Mouse (Mus musculus) stomach, embryonic 15.5 days (tissue): ENCODE data around the gene Syt2. TPM values are rescaled to one million over a fixed set of nuclear protein-coding genes. Genes with fewer than 3 reads are reported as not detected.

ENCODE experiments used
- ATAC-seq: fragments of 200-750 bp; cut with Nextera tagmentation; 2 replicates; pipeline ENCODE4 v1.8.0; 2017; ENCODE audit warnings: low read depth, moderate number of reproducible peaks, moderate TSS enrichment; ENCODE audit not compliant: insufficient read depth, low FRiP score
- H3K27ac ChIP-seq: fragments of 300-500 bp; sonication (generic); 2 replicates; pipeline ENCODE4 v1.5.1; 2015; ENCODE audit warnings: mild to moderate bottlenecking, inconsistent platforms
- H3K27me3 ChIP-seq: fragments of 300-500 bp; sonication (generic); replicated peaks from 2 replicates; pipeline ENCODE4 v1.6.1; 2015; ENCODE audit warnings: inconsistent platforms
- H3K36me3 ChIP-seq: fragments of 300-500 bp; sonication (generic); 2 replicates; pipeline ENCODE4 v1.6.1; 2015; ENCODE audit warnings: inconsistent platforms
- H3K4me1 ChIP-seq: fragments of 300-500 bp; sonication (generic); 2 replicates; pipeline ENCODE4 v1.6.1; 2015; ENCODE audit warnings: inconsistent platforms
- H3K4me2 ChIP-seq: fragments of 300-500 bp; sonication (generic); 2 replicates; pipeline ENCODE4 v1.6.1; 2015; ENCODE audit warnings: mild to moderate bottlenecking, inconsistent platforms
- H3K4me3 ChIP-seq: fragments of 300-500 bp; sonication (generic); replicated peaks from 2 replicates; pipeline ENCODE4 v1.5.1; 2015; ENCODE audit warnings: inconsistent platforms
- H3K9ac ChIP-seq: fragments of 300-500 bp; sonication (generic); 2 replicates; pipeline ENCODE4 v1.6.1; 2015; ENCODE audit warnings: inconsistent platforms
- H3K9me3 ChIP-seq: fragments of 300-500 bp; sonication (generic); 2 replicates; pipeline ENCODE4 v1.6.1; 2016; ENCODE audit warnings: inconsistent platforms
- WGBS: fragments of 180-500 bp; shearing (Covaris S2); methylation state at CpG from one replicate; pipeline ENCODE4 v1.1.7; 2015; 5-methylcytosine and 5-hydroxymethylcytosine counted together
- polyA plus RNA-seq: library from polyadenylated mRNA; unstranded; fragments of >200 nt; fragmentation: Nextera tagmentation; extraction: Ambion mirVana; gene quantifications from 2 replicates; pipeline ENCODE4 v1.2.1, GENCODE M21; 2015

The Syt2 gene
- polyA plus RNA-seq, 1 experiment from 2014 or later: 1.8 TPM

DNA sequence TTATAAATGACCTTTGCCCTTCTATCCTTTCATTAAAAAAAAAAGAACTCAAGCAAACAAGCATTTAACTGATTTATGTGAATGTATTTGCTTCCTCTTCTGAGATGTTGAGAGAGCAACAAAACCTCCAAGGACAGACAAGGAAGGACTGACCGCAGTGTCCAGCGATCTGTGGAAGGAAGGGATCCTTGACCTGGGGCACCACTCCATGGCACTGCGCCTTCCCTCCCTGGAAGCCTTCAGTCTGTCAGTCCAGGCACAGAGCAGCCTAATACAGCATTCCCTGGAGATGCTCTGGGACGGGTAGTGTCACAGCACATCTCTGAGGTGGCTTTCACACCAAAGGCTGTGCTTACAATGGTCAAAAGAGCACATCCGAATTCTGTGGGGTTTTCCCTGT is 136.3 kb downstream of the Syt2 start:
- no peaks in the 10 kb centered on the region for H3K9me3 ChIP-seq
- no peak overlapping the region for H3K9ac ChIP-seq
- no peaks in the 10 kb centered on the region; the same call in 1 of the 2 replicates for H3K4me1 ChIP-seq
- H3K27me3 ChIP-seq: no peaks in the 10 kb centered on the region
- ATAC-seq: no peak
- no peaks in the 10 kb centered on the region for H3K36me3 ChIP-seq
- 84% methylated on average over 5 of the region's 5 CpGs for WGBS
- H3K27ac ChIP-seq: no peak overlapping the region
- H3K4me3 ChIP-seq: no peak overlapping the region
- H3K4me2 ChIP-seq: no peak overlapping the region

DNA sequence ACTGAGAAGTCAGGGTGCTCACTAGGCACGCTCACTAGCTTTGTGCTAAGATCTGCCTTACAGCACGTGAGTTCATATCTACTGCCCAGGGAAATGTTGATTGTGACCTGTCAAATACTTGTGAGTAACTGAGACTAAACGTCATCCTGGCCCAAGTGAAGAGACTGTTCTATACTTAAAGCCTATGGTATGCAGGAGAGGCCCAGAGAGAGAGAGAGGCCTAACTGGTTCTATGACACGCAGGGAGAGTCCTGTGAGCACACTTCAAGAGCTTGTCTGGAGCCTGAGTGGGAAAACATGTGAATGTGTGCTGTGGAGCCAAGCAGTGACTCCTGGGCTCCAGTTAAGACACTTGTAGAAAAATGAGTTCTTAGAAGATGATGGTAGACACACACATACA is 137.5 kb downstream of the Syt2 start:
- Histone ChIP-seq H3K36me3 (no peaks in the 10 kb centered on the region), H3K4me1 (peaks cover 4% of the 10 kb centered on the region; the same call in 1 of the 2 replicates), H3K4me2 (no peak overlapping the region), H3K9ac (no peak overlapping the region), H3K9me3 (no peaks in the 10 kb centered on the region), H3K4me3 (no peak overlapping the region), H3K27me3 (no peaks in the 10 kb centered on the region), H3K27ac (peak overlapping the region; percentile 61; the same call in 1 of the 2 replicates)
- WGBS: 50% methylated on average over 4 of the region's 4 CpGs
- ATAC-seq: 0 out of 2 replicates have a peak, but pooled peaks have one; percentile 18

DNA sequence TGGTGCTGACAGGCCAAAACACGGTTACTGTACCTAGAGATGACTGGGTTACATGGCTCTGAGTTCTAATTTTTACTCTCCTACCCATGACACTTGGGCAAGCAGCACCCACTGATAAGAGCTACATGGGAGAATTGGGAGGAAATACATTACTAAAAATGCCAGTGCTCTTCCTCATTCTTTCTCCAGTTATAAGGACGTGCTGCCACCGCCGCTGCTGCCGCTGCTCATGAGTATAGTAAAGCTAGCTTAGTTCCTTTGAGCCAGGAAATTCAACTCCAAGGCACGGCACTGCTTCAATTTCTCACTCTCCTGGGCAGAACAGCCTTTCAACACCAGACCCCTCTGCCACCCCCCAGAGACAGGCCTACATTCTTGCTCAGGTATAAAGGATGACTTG is 138.0 kb downstream of the Syt2 start:
- no peaks in the 10 kb centered on the region for H3K27me3 ChIP-seq
- H3K4me1 ChIP-seq: peaks cover 4% of the 10 kb centered on the region; the same call in 1 of the 2 replicates
- ATAC-seq: no peak
- no peak overlapping the region for H3K4me3 ChIP-seq
- no peaks in the 10 kb centered on the region for H3K36me3 ChIP-seq
- H3K4me2 ChIP-seq: no peak overlapping the region
- H3K9me3 ChIP-seq: no peaks in the 10 kb centered on the region
- H3K27ac ChIP-seq: 0 out of 2 replicates have a peak overlapping the region, but pooled peaks have one; percentile 61
- H3K9ac ChIP-seq: no peak overlapping the region
- WGBS: 56% methylated on average over 6 of the region's 6 CpGs

DNA sequence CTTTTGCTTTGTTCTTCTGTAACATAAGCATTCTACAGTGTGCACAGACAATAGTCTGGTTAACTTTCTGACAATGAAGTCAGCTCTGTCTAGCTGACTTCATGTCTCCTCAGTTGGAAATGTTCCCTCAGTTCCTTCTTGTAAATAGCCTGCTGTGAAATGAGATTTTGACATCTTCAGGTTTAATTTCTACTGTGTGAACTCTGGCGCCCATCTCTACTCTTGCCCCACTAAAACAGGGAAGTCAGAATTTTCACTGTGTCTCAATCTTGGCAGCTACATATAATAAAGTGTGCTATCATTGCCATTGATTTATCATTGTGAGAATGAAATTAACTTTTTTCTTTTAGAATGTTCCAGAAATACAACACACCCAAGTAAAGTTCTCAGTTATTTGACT is 138.4 kb downstream of the Syt2 start:
- H3K9ac ChIP-seq: no peak overlapping the region
- H3K27ac ChIP-seq: no peak overlapping the region

DNA sequence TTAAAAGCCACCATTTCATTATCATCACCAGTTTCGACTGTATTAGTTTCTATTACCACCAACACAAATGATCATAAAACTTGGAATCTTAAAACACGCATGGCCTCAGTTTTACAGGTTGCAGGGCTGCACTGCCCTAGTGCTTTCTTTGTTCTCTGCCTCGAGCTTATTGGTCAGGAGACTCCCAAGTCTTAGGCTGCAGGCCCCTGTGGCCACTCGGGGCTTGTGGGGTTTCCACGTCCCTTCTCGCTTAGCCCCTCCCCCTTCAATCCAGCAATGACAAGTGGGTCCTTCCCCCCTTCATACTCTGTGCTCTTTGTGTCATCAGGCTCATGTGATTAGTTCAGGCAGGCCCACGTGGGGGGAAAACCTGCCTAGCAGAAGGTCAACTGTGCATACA is 141.6 kb downstream of the Syt2 start:
- H3K9ac ChIP-seq: no peak overlapping the region
- peaks cover 4% of the 10 kb centered on the region; the same call in 1 of the 2 replicates for H3K4me1 ChIP-seq
- H3K4me2 ChIP-seq: no peak overlapping the region
- H3K4me3 ChIP-seq: no peak overlapping the region
- H3K36me3 ChIP-seq: no peaks in the 10 kb centered on the region
- WGBS: 47% methylated on average over 7 of the region's 7 CpGs
- no peaks in the 10 kb centered on the region for H3K9me3 ChIP-seq
- H3K27ac ChIP-seq: no peak overlapping the region
- H3K27me3 ChIP-seq: no peaks in the 10 kb centered on the region
- no peak for ATAC-seq

More for the DNA sequence above, 138.4 kb downstream of the Syt2 start:
- H3K9me3 ChIP-seq: no peaks in the 10 kb centered on the region
- H3K27me3 ChIP-seq: no peaks in the 10 kb centered on the region
- H3K36me3 ChIP-seq: no peaks in the 10 kb centered on the region
- 81% methylated on average over 1 of the region's 1 CpGs for WGBS
- H3K4me2 ChIP-seq: no peak overlapping the region
- ATAC-seq: no peak
- H3K4me3 ChIP-seq: no peak overlapping the region
- peaks cover 4% of the 10 kb centered on the region; the same call in 1 of the 2 replicates for H3K4me1 ChIP-seq

DNA sequence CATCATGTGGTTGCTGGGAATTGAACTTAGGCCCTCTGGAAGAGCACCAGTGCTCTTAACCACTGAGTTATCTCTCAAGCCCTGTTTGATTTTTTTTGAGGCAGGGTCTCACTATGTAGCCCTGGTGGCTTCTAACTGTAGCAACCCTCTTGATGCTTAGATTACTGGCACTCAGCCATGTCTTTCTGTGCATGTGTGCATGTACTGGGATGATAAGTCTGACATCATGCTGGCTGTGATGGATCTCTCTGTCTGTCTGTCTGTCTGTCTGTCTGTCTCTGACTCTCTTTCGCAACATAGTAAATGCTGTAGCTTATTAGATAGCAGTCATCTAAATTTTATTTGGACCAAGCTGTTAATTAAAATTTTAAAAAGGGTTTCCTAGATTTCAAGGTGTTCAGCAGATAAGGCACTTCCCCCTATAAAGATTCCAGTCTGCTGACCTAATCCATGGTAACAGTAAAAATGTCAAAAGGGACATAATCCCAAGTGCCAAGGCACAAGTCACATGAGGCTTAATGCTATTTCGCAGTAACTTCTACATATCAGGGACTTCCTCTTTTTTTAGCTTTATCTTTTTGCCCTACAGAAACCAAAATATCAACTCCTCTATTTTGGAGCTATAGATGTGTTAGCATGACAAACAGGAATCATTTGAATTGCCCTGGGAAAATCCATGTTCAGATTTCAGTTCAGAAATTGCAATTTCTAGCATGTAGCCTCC is 144.4 kb downstream of the Syt2 start:
- ATAC-seq: no peak
- H3K27ac ChIP-seq: no peak overlapping the region
- H3K27me3 ChIP-seq: no peaks in the 10 kb centered on the region
- 90% methylated on average over 2 of the region's 2 CpGs for WGBS
- H3K4me1 ChIP-seq: peaks cover 4% of the 10 kb centered on the region; the same call in 1 of the 2 replicates
- no peaks in the 10 kb centered on the region for H3K36me3 ChIP-seq
- H3K9me3 ChIP-seq: no peaks in the 10 kb centered on the region
- H3K4me2 ChIP-seq: no peak overlapping the region
- no peak overlapping the region for H3K9ac ChIP-seq
- no peak overlapping the region for H3K4me3 ChIP-seq

DNA sequence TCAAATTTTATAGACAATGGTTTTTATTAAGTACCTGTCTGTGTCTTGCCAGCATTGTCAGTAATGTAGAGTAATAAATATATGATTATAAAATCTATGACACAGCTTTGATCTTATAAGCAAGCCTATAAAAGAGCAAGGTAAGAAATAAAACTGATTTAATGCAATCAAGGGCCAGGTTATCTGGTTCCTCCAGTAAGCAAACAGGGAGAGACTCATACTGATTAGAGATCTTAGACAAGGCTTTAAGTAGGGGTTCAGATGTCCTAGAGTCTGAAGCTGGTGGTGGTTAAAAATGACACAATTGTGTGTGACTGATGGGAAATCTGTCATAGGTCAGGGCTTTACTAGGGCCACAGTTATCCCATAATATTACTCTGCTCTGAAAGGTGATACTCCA is 145.0 kb downstream of the Syt2 start:
- H3K4me1 ChIP-seq: peaks cover 4% of the 10 kb centered on the region; the same call in 1 of the 2 replicates
- H3K27me3 ChIP-seq: no peaks in the 10 kb centered on the region
- no peak overlapping the region for H3K4me2 ChIP-seq
- no peak overlapping the region for H3K27ac ChIP-seq
- no peaks in the 10 kb centered on the region for H3K36me3 ChIP-seq
- H3K4me3 ChIP-seq: no peak overlapping the region
- no peaks in the 10 kb centered on the region for H3K9me3 ChIP-seq
- ATAC-seq: no peak
- H3K9ac ChIP-seq: no peak overlapping the region

DNA sequence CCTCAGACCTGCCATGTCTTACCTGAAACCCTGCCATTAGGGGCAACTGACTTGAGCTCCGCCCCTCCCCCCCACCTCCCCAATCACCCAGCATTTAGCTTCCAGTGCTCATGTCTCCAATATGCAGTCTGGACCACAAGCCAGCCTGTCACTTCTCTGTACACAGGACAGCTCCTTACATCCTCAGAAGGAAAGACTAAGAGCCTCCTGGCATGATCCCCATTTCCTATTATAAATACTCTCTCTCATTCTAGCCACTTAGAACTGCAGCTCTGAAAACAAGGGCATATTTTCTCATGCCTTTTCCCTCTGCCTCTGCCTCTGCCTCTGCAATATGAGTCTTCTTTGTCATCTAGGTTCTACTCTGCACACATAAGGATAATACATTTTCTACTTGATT is 149.6 kb downstream of the Syt2 start:
- Histone ChIP-seq H3K4me1 (peaks cover 3% of the 10 kb centered on the region; the same call in 1 of the 2 replicates), H3K9ac (no peak overlapping the region), H3K27me3 (no peaks in the 10 kb centered on the region), H3K9me3 (no peaks in the 10 kb centered on the region), H3K27ac (no peak overlapping the region), H3K4me3 (no peak overlapping the region), H3K4me2 (no peak overlapping the region), H3K36me3 (no peaks in the 10 kb centered on the region)
- 84% methylated on average over 1 of the region's 1 CpGs for WGBS
- ATAC-seq: peak; percentile 4; the same call in 1 of the 2 replicates

DNA sequence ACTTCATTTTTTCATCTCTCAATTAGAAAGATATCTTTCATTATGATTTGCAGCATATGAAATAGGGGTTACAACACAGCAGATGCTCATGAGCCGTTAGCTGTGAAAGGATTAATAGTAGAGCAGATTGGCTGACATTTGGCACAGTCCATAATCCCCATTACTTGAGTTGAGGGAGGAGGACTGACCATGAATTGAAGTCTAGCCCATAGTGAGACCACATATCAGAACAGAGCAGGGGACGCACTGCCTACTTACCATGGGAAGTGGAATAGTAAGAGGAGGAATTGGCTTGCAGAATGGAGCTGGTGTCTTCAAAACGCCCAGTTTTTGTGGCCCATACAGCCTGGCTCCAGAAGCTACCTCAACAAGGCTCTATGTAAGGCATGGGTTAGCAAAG is 150.1 kb downstream of the Syt2 start:
- H3K9me3 ChIP-seq: no peaks in the 10 kb centered on the region
- H3K27ac ChIP-seq: no peak overlapping the region
- WGBS: 58% methylated on average over 3 of the region's 3 CpGs
- no peaks in the 10 kb centered on the region for H3K36me3 ChIP-seq
- ATAC-seq: no peak
- peaks cover 3% of the 10 kb centered on the region; the same call in 1 of the 2 replicates for H3K4me1 ChIP-seq
- H3K9ac ChIP-seq: no peak overlapping the region
- no peaks in the 10 kb centered on the region for H3K27me3 ChIP-seq
- no peak overlapping the region for H3K4me3 ChIP-seq
- H3K4me2 ChIP-seq: no peak overlapping the region

DNA sequence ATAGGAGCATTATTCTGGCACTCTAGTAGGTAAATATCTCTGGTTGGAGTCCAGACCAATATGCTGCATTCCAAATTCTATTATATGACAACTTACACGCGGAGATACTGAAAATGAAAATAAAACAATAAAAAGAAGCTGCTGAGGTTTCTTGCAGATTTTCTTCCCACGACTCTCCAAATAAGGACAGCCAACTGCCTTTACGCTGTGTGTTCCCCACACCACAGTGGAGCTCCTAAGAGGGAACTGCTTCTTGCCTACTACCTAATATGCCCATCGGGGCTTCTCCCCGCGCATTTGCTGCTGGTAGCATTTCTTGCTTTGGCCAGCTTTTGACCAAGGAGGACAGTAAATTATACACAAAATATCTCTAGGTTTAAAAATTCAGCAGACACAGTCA is 155.3 kb downstream of the Syt2 start:
- WGBS: 72% methylated on average over 7 of the region's 7 CpGs
- Histone ChIP-seq H3K4me1 (peaks cover 13% of the 10 kb centered on the region), H3K27me3 (no peaks in the 10 kb centered on the region), H3K4me2 (peak overlapping the region; percentile 40), H3K9ac (peak overlapping the region; percentile 25; the same call in 1 of the 2 replicates), H3K27ac (peak overlapping the region; percentile 90), H3K36me3 (no peaks in the 10 kb centered on the region), H3K4me3 (peak overlapping the region; percentile 35), H3K9me3 (no peaks in the 10 kb centered on the region)
- no peak for ATAC-seq

DNA sequence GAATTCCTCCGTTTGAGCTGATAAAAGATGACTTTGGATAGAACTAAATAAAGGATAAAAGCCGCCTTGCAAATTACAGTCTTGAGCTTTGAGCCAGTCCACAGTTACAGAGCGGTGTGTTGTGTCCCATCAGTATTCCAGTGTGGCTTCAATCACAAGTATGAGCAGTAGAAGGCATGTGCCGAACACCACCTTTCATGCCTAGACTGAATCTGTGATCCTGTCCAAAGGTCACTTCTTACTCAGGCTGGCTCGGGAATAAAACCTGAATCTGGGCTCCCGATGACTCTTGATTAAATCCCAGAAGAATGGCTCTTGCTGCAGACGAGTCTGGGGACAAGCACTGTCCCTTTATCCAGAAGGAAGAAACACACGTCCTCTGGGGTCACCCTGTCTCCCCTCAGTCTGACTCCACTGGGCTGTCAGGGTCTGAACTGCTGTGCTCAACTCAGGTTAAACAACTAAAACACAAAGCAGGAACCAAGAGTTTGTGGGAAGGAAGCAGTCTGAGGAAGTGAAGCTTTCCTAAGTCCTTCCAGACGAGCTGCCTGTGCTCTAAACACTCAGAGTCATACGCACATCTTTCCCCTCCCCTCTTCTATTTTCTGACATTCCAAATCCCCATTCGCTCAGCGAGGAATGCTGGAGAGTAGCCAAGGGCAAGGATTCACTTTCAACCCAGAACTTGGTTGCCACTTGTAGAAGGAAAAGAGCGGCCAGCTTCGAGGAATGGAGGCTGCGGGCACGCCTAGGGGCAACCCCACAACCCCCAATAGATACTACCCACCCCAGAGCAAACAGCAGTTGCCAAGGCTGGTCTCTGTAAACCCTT is 157.0 kb downstream of the Syt2 start:
- Histone ChIP-seq H3K9me3 (no peaks in the 10 kb centered on the region), H3K27ac (peak overlapping the region; percentile 90), H3K4me3 (peak overlapping the region; percentile 35), H3K9ac (peak overlapping the region; percentile 23; the same call in 1 of the 2 replicates), H3K4me1 (peaks cover 12% of the 10 kb centered on the region), H3K27me3 (no peaks in the 10 kb centered on the region), H3K4me2 (peak overlapping the region; percentile 40), H3K36me3 (no peaks in the 10 kb centered on the region)
- WGBS: 31% methylated on average over 16 of the region's 16 CpGs
- ATAC-seq: peak; percentile 24; the same call in 1 of the 2 replicates

DNA sequence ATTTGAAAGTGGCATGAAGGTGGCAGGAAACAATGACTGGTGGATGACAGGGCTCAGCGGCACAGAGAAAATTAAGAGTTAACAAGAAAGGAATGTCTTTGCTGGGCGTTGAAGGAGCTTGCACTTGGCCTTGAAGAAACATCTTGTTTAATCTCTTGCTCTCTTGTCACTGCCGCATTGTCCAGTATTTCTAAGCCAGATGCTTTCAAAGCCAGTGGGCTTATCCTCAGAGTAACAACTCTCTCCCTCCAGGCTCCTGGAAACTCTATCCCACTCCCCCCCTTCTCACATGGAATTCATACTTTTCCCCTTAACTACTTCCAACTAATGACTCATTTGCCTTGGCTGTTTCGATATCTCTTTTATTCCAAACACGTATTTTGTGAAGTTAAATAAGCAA is 157.9 kb downstream of the Syt2 start:
- no peak overlapping the region; the same call in 1 of the 2 replicates for H3K9ac ChIP-seq
- peaks cover 12% of the 10 kb centered on the region for H3K4me1 ChIP-seq
- ATAC-seq: no peak
- no peaks in the 10 kb centered on the region for H3K27me3 ChIP-seq
- H3K4me3 ChIP-seq: no peak overlapping the region
- H3K27ac ChIP-seq: peak overlapping the region; percentile 90
- no peaks in the 10 kb centered on the region for H3K9me3 ChIP-seq
- H3K36me3 ChIP-seq: no peaks in the 10 kb centered on the region
- H3K4me2 ChIP-seq: peak overlapping the region; percentile 40; the same call in 1 of the 2 replicates
- WGBS: 35% methylated on average over 5 of the region's 5 CpGs
